Mouse (Mus musculus): Measurements from ENCODE around the gene Mpz. TPM values are rescaled to one million over a fixed set of nuclear protein-coding genes. Genes with fewer than 3 reads are reported as not detected.
A peak's percentile ranks its signal among the peaks of the same experiment; 100 is the strongest.

The Mpz gene
- polyA plus RNA-seq, 1 experiment from 2014 or later = 0.06 TPM

- ChIA-PET POLR2A (interaction anchor here (0.7 to 1.0 kb wide), 2 partner anchors 137 to 159 kb away, joined by 3 read pairs; partner anchors contain the start of gene B4galt3), CTCF (interaction anchor here (0.6 to 2.3 kb wide), 22 partner anchors 9 to 216 kb away, joined by 3 to 12 read pairs (median 4); partner anchors contain the start of genes B4galt3, Ndufs2, Ppox and Tomm40l)
- in situ Hi-C loops (cut with MboI; ENCODE audit: low pct_unique_long_range_greater_than_20kb) = loop anchor here (5.0 to 10.0 kb wide), 3 partner anchors 111 to 364 kb away; partner anchors contain the start of gene Tomm40l
- ATAC-seq (peak; percentile 82), DNase-seq (ENCODE audit: low read depth, low spot score) (peak; percentile 68)
- TF ChIP-seq CTCF (IDR thresholded peaks at IDR 0.05) = peak; percentile 99
- H3K27me3 ChIP-seq = no peaks in the 10 kb centered on the region
These were observed 39.3 kb upstream of the Mpz start for GRCm38 (mm10) chr1:171111020-171111780.

- ChIA-PET CTCF (interaction anchor here (0.7 to 2.3 kb wide), 19 partner anchors 10 to 218 kb away, joined by 3 to 12 read pairs (median 4); partner anchors contain the start of genes B4galt3, Ndufs2, Ppox and Tomm40l), POLR2A (interaction anchor here (0.7 to 1.0 kb wide), 4 partner anchors 80 to 158 kb away, joined by 3 to 5 read pairs (median 3); partner anchors contain the start of gene B4galt3)
- in situ Hi-C loops (cut with MboI; ENCODE audit: low pct_unique_long_range_greater_than_20kb) = loop anchor here (5.0 to 10.0 kb wide), 3 partner anchors 110 to 363 kb away; partner anchors contain the start of gene Tomm40l
- peak; percentile 27 for TF ChIP-seq CTCF (IDR thresholded peaks at IDR 0.05)
- H3K27me3 ChIP-seq = no peaks in the 10 kb centered on the region
- peak; percentile 19 for ATAC-seq
- DNase-seq (ENCODE audit: low read depth, low spot score) = no peak
These were observed 38.5 kb upstream of the Mpz start for GRCm38 (mm10) chr1:171111781-171112575.

- in situ Hi-C loops (cut with MboI; ENCODE audit: low pct_unique_long_range_greater_than_20kb) = loop anchor here (5.0 to 10.0 kb wide), 3 partner anchors 109 to 362 kb away; partner anchors contain the start of gene Tomm40l
- ATAC-seq (no peak), DNase-seq (ENCODE audit: low read depth, low spot score) (no peak)
- CTCF ChIA-PET = interaction anchor here (1.1 to 2.1 kb wide), 4 partner anchors 11 to 131 kb away, joined by 3 to 7 read pairs (median 4); no protein-coding TSS in a partner anchor
- TF ChIP-seq CTCF (IDR thresholded peaks at IDR 0.05) = peak; percentile 22
- H3K27me3 ChIP-seq = no peaks in the 10 kb centered on the region
- POLR2A ChIA-PET = interaction anchor here (0.6 to 1.0 kb wide), 4 partner anchors 79 to 308 kb away, joined by 3 to 7 read pairs (median 5); no protein-coding TSS in a partner anchor
These were observed 37.5 kb upstream of the Mpz start for GRCm38 (mm10) chr1:171112986-171113385.

GRCm38 (mm10) chr1:171113873-171114299, 36.6 kb upstream of the Mpz start, which contains the start of gene Cfap126:
Gene Cfap126 (plus strand): TSS chr1:171113918.
- ChIA-PET POLR2A (interaction anchor here (1.0 kb wide), 2 partner anchors 12 to 118 kb away, joined by 3 to 7 read pairs; no protein-coding TSS in a partner anchor), CTCF (interaction anchor here (0.7 to 2.1 kb wide), 3 partner anchors 22 to 167 kb away, joined by 4 to 7 read pairs (median 4); partner anchors contain the start of gene Ppox)
- TF ChIP-seq CTCF (IDR thresholded peaks at IDR 0.05) = no peak
- DNase-seq (ENCODE audit: low read depth, low spot score) (peak; percentile 71), ATAC-seq (peak; percentile 81)
- H3K27me3 ChIP-seq = no peaks in the 10 kb centered on the region
- in situ Hi-C loops (cut with MboI; ENCODE audit: low pct_unique_long_range_greater_than_20kb) = loop anchor here (5.0 to 10.0 kb wide), 3 partner anchors 108 to 361 kb away; partner anchors contain the start of gene Tomm40l

- in situ Hi-C loops (cut with MboI; ENCODE audit: low pct_unique_long_range_greater_than_20kb) = loop anchor here (10.0 kb wide), 2 partner anchors 239 to 359 kb away; no protein-coding TSS in a partner anchor
- ChIA-PET CTCF (interaction anchor here (1.2 to 1.7 kb wide), 3 partner anchors 105 to 147 kb away, joined by 3 to 5 read pairs (median 4); no protein-coding TSS in a partner anchor), POLR2A (interaction anchor here (0.7 kb wide), 1 partner anchor 119 kb away, joined by 3 read pairs; no protein-coding TSS in a partner anchor)
- TF ChIP-seq CTCF (IDR thresholded peaks at IDR 0.05) = no peak
- H3K27me3 ChIP-seq = no peaks in the 10 kb centered on the region
- no peak for DNase-seq (ENCODE audit: low read depth, low spot score)
- no peak for ATAC-seq
These were observed 34.2 kb upstream of the Mpz start for GRCm38 (mm10) chr1:171116280-171116679.

- H3K27me3 ChIP-seq = no peaks in the 10 kb centered on the region
- in situ Hi-C loops (cut with MboI; ENCODE audit: low pct_unique_long_range_greater_than_20kb) = loop anchor here (10.0 kb wide), 2 partner anchors 237 to 357 kb away; no protein-coding TSS in a partner anchor
- DNase-seq (ENCODE audit: low read depth, low spot score) (peak; percentile 44), ATAC-seq (peak; percentile 52)
- CTCF ChIA-PET = interaction anchor here (0.6 to 2.0 kb wide), 13 partner anchors 13 to 142 kb away, joined by 3 to 17 read pairs (median 4); partner anchors contain the start of gene Adamts4
- POLR2A ChIA-PET = interaction anchor here (0.7 to 0.8 kb wide), 4 partner anchors 16 to 215 kb away, joined by 3 read pairs; no protein-coding TSS in a partner anchor
- peak; percentile 66 for TF ChIP-seq CTCF (IDR thresholded peaks at IDR 0.05)
These were observed 32.2 kb upstream of the Mpz start for GRCm38 (mm10) chr1:171118269-171118684.

- ATAC-seq (no peak), DNase-seq (ENCODE audit: low read depth, low spot score) (no peak)
- no peak for TF ChIP-seq CTCF (IDR thresholded peaks at IDR 0.05)
- ChIA-PET POLR2A (interaction anchor here (0.7 to 0.8 kb wide), 3 partner anchors 16 to 202 kb away, joined by 3 read pairs; no protein-coding TSS in a partner anchor), CTCF (interaction anchor here (0.6 to 2.0 kb wide), 13 partner anchors 13 to 141 kb away, joined by 3 to 17 read pairs (median 4); partner anchors contain the start of gene Adamts4)
- no peaks in the 10 kb centered on the region for H3K27me3 ChIP-seq
- in situ Hi-C loops (cut with MboI; ENCODE audit: low pct_unique_long_range_greater_than_20kb) = loop anchor here (10.0 kb wide), 2 partner anchors 236 to 356 kb away; no protein-coding TSS in a partner anchor
These were observed 31.5 kb upstream of the Mpz start for GRCm38 (mm10) chr1:171118996-171119395.

- in situ Hi-C loops (cut with MboI; ENCODE audit: low pct_unique_long_range_greater_than_20kb) = loop anchor here (10.0 kb wide), 2 partner anchors 235 to 355 kb away; no protein-coding TSS in a partner anchor
- no peak for DNase-seq (ENCODE audit: low read depth, low spot score)
These were observed 31.1 kb upstream of the Mpz start for GRCm38 (mm10) chr1:171119405-171119804.

GRCm38 (mm10) chr1:171120893-171121292, 29.6 kb upstream of the Mpz start:
- H3K27me3 ChIP-seq = no peaks in the 10 kb centered on the region
- CTCF ChIA-PET = no interaction called here
- ATAC-seq = no peak
- no peak for DNase-seq (ENCODE audit: low read depth, low spot score)
- POLR2A ChIA-PET = no interaction called here
- in situ Hi-C loops (cut with MboI; ENCODE audit: low pct_unique_long_range_greater_than_20kb) = no loop called here
- no peak for TF ChIP-seq CTCF (IDR thresholded peaks at IDR 0.05)

More at GRCm38 (mm10) chr1:171119405-171119804, 31.1 kb upstream of the Mpz start:
- POLR2A ChIA-PET = interaction anchor here (0.6 kb wide), 1 partner anchor 10 kb away, joined by 3 read pairs; no protein-coding TSS in a partner anchor
- ATAC-seq = no peak
- H3K27me3 ChIP-seq = no peaks in the 10 kb centered on the region
- CTCF ChIA-PET = interaction anchor here (1.1 to 2.0 kb wide), 5 partner anchors 12 to 108 kb away, joined by 4 to 17 read pairs (median 6); no protein-coding TSS in a partner anchor
- no peak for TF ChIP-seq CTCF (IDR thresholded peaks at IDR 0.05)

Data from Patski (cell line).